Mouse (Mus musculus) neural tube, embryonic 15.5 days (tissue): ENCODE data around the gene Kbtbd6. TPM values are rescaled to one million over a fixed set of nuclear protein-coding genes. Genes with fewer than 3 reads are reported as not detected.
"Not testable (repeated sequence)": the region's sequence is repeated elsewhere in the genome, so short reads cannot be mapped to it uniquely, and the experiment has no call there.

ENCODE experiments used
- ATAC-seq: fragments of 200-750 bp; cut with Nextera tagmentation; 2 replicates; pipeline ENCODE4 v1.8.0; 2017; ENCODE audit warnings: mild to moderate bottlenecking, moderate TSS enrichment, moderate library complexity; ENCODE audit not compliant: low FRiP score
- H3K27ac ChIP-seq: fragments of 300-500 bp; sonication (generic); replicated peaks from 2 replicates; pipeline ENCODE4 v1.5.1; 2015; ENCODE audit warnings: mild to moderate bottlenecking, inconsistent platforms
- H3K27me3 ChIP-seq: fragments of 300-500 bp; sonication (generic); replicated peaks from 2 replicates; pipeline ENCODE4 v1.6.1; 2015; ENCODE audit warnings: inconsistent platforms
- H3K36me3 ChIP-seq: fragments of 300-500 bp; sonication (generic); 2 replicates; pipeline ENCODE4 v1.6.1; 2015; ENCODE audit warnings: inconsistent platforms
- H3K4me1 ChIP-seq: fragments of 300-500 bp; sonication (generic); 2 replicates; pipeline ENCODE4 v1.6.1; 2015; ENCODE audit warnings: inconsistent platforms
- H3K4me2 ChIP-seq: fragments of 300-500 bp; sonication (generic); 2 replicates; pipeline ENCODE4 v1.6.1; 2015; ENCODE audit warnings: inconsistent platforms, mild to moderate bottlenecking, moderate library complexity
- H3K4me3 ChIP-seq: fragments of 300-500 bp; sonication (generic); replicated peaks from 2 replicates; pipeline ENCODE4 v1.5.1; 2015; ENCODE audit warnings: mild to moderate bottlenecking, inconsistent platforms
- H3K9ac ChIP-seq: fragments of 300-500 bp; sonication (generic); replicated peaks from 2 replicates; pipeline ENCODE4 v1.6.1; 2015; ENCODE audit warnings: mild to moderate bottlenecking, inconsistent platforms
- H3K9me3 ChIP-seq: fragments of 300-500 bp; sonication (generic); replicated peaks from 2 replicates; pipeline ENCODE4 v1.6.1; 2016; ENCODE audit warnings: inconsistent platforms
- WGBS: fragments of 180-500 bp; shearing (Covaris S2); methylation state at CpG from one replicate; pipeline ENCODE4 v1.1.7; 2015; ENCODE audit warnings: mixed read lengths; 5-methylcytosine and 5-hydroxymethylcytosine counted together
- polyA plus RNA-seq: library from polyadenylated mRNA; unstranded; fragments of >200 nt; fragmentation: Nextera tagmentation; extraction: Ambion mirVana; gene quantifications from 2 replicates; pipeline ENCODE4 v1.2.1, GENCODE M21; 2015

Kbtbd6 gene
- polyA plus RNA-seq, 1 experiment from 2014 or later: 1.6 TPM

GRCm38 (mm10) chr14:79444601-79445000 is 7.0 kb upstream of the Kbtbd6 start:
- Histone ChIP-seq H3K4me2 (peak overlapping the region; percentile 53), H3K9ac (no peak overlapping the region), H3K4me1 (peaks cover 12% of the 10 kb centered on the region), H3K36me3 (no peaks in the 10 kb centered on the region), H3K4me3 (peak overlapping the region; percentile 26; the same call in 1 of the 2 replicates), H3K27ac (peak overlapping the region; percentile 80), H3K27me3 (no peaks in the 10 kb centered on the region), H3K9me3 (no peaks in the 10 kb centered on the region)
- 64% methylated on average over 9 of the region's 9 CpGs for WGBS
- ATAC-seq: peak; percentile 5

- peak overlapping the region; percentile 80 for H3K27ac ChIP-seq
- H3K4me2 ChIP-seq: peak overlapping the region; percentile 53
- 19% methylated on average over 16 of the region's 16 CpGs for WGBS
- no peaks in the 10 kb centered on the region for H3K9me3 ChIP-seq
- no peak overlapping the region for H3K9ac ChIP-seq
- no peaks in the 10 kb centered on the region for H3K36me3 ChIP-seq
- H3K4me1 ChIP-seq: peaks cover 12% of the 10 kb centered on the region
- H3K4me3 ChIP-seq: peak overlapping the region; percentile 26
- ATAC-seq: peak; percentile 77
- no peaks in the 10 kb centered on the region for H3K27me3 ChIP-seq
These were observed 6.5 kb upstream of the Kbtbd6 start for GRCm38 (mm10) chr14:79445055-79445620.

GRCm38 (mm10) chr14:79452591-79452934 is 928 bp downstream of the Kbtbd6 start:
- H3K9me3 ChIP-seq, H3K4me2 ChIP-seq, H3K9ac ChIP-seq, H3K36me3 ChIP-seq, H3K27me3 ChIP-seq, H3K4me1 ChIP-seq, H3K4me3 ChIP-seq, H3K27ac ChIP-seq: not testable (repeated sequence)
- peak; percentile 22; the same call in 1 of the 2 replicates for ATAC-seq
- WGBS: 94% methylated on average over 8 of the region's 10 CpGs

GRCm38 (mm10) chr14:79460401-79460800 is 8.8 kb downstream of the Kbtbd6 start:
- Histone ChIP-seq H3K9ac (no peak overlapping the region), H3K4me2 (no peak overlapping the region), H3K36me3 (peaks cover 37% of the 10 kb centered on the region), H3K4me3 (no peak overlapping the region), H3K9me3 (no peaks in the 10 kb centered on the region), H3K27me3 (no peaks in the 10 kb centered on the region), H3K27ac (no peak overlapping the region), H3K4me1 (no peaks in the 10 kb centered on the region)
- 94% methylated on average over 1 of the region's 1 CpGs for WGBS
- ATAC-seq: no peak

DNA sequence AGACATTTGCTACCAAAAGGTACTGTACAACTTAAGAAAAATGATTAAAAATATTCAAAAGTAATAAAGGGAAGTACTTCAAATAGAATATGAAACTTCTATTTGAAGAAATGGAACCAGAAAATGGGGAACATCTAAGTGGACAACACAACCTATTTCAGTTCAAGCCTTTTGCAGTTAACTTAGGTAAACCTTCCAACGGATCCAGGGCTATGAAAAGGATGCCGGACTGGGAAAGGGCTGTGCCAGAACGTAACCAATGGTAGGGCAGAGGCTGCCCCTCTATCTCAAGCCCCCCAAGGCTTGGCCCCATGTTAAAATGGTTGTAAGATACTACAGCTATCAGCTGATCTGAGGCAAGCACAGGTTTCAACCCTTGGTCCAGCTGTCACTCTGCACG is 9.4 kb downstream of the Kbtbd6 start:
- ATAC-seq: no peak
- Histone ChIP-seq H3K27me3 (no peaks in the 10 kb centered on the region), H3K4me2 (no peak overlapping the region), H3K9ac (no peak overlapping the region), H3K4me1 (no peaks in the 10 kb centered on the region), H3K4me3 (no peak overlapping the region), H3K36me3 (peaks cover 42% of the 10 kb centered on the region), H3K9me3 (no peaks in the 10 kb centered on the region), H3K27ac (no peak overlapping the region)
- 95% methylated on average over 4 of the region's 4 CpGs for WGBS

DNA sequence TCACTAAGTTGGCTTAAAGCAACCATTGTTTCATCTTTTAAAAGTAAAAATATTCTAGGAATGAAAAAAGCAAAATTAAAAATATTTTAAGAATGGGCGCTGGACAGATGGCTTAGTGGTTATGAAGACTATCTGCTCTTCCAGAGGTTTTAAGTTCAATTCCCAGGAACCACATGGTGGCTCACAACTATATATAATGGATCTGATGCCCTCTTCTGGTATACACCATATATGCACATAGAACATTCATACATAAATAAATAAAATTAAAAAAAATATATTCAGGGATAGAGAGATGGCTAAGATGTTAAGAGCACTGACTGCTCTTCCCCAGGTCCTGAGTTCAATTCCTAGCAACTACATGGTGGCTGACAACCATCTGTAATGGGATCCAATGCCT is 14.0 kb downstream of the Kbtbd6 start:
- H3K36me3 ChIP-seq: peaks cover 73% of the 10 kb centered on the region
- WGBS: 86% methylated on average over 1 of the region's 1 CpGs
- ATAC-seq: no peak

GRCm38 (mm10) chr14:79467621-79468020 is 16.0 kb downstream of the Kbtbd6 start:
- Histone ChIP-seq H3K4me2 (no peak overlapping the region), H3K4me1 (no peaks in the 10 kb centered on the region), H3K4me3 (no peak overlapping the region), H3K9ac (no peak overlapping the region), H3K9me3 (no peaks in the 10 kb centered on the region), H3K36me3 (peaks cover 77% of the 10 kb centered on the region), H3K27me3 (no peaks in the 10 kb centered on the region), H3K27ac (no peak overlapping the region)
- WGBS: 35% methylated on average over 3 of the region's 3 CpGs
- ATAC-seq: no peak

More for the DNA sequence above, 14.0 kb downstream of the Kbtbd6 start:
- no peak overlapping the region for H3K4me3 ChIP-seq
- no peak overlapping the region for H3K27ac ChIP-seq
- H3K4me1 ChIP-seq: no peaks in the 10 kb centered on the region
- H3K27me3 ChIP-seq: no peaks in the 10 kb centered on the region
- no peaks in the 10 kb centered on the region for H3K9me3 ChIP-seq
- H3K9ac ChIP-seq: no peak overlapping the region
- no peak overlapping the region for H3K4me2 ChIP-seq

DNA sequence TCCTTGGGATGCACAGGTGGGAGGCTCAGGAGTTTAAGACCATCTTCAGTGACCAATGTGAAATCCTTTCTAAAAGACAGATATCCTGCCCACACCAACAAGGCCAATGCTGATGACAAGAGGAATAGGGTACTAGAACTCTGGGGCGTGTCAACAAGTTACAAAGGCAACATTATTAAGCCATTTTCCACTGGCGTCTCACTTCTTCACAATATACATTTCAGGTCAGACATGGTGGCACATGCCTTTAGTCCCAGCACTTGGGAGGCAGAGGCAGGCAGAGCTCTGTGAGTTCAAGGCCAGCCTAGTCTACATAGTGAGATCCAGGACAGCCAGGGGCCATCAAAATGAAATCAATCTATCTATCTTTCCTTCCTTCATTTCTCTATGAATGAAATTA is 21.7 kb downstream of the Kbtbd6 start:
- H3K36me3 ChIP-seq: peaks cover 70% of the 10 kb centered on the region
- H3K4me1 ChIP-seq: 0 out of 2 replicates have a peak, but pooled peaks cover 2% of the 10 kb centered on the region
- ATAC-seq: no peak
- H3K27me3 ChIP-seq: no peaks in the 10 kb centered on the region
- H3K9ac ChIP-seq: no peak overlapping the region
- H3K4me2 ChIP-seq: no peak overlapping the region
- no peak overlapping the region for H3K4me3 ChIP-seq
- WGBS: 92% methylated on average over 2 of the region's 2 CpGs
- no peak overlapping the region for H3K27ac ChIP-seq
- H3K9me3 ChIP-seq: no peaks in the 10 kb centered on the region

- peaks cover 10% of the 10 kb centered on the region for H3K36me3 ChIP-seq
- H3K4me1 ChIP-seq: peaks cover 30% of the 10 kb centered on the region
- no peaks in the 10 kb centered on the region for H3K9me3 ChIP-seq
- under 1% methylated on average over 85 of the region's 96 CpGs for WGBS
- peak within 1 kb of the TSS; percentile 65 for H3K4me2 ChIP-seq
- H3K4me3 ChIP-seq: peak within 1 kb of the TSS; percentile 98
- ATAC-seq: peak; percentile 86
- no peaks in the 10 kb centered on the region for H3K27me3 ChIP-seq
- peak within 1 kb of the TSS; percentile 97 for H3K9ac ChIP-seq
- peak within 1 kb of the TSS; percentile 100 for H3K27ac ChIP-seq
These were observed 29.1 kb downstream of the Kbtbd6 start, which contains the start of gene Elf1 for GRCm38 (mm10) chr14:79480624-79481338. Elf1 (plus strand) TSS chr14:79481194.

DNA sequence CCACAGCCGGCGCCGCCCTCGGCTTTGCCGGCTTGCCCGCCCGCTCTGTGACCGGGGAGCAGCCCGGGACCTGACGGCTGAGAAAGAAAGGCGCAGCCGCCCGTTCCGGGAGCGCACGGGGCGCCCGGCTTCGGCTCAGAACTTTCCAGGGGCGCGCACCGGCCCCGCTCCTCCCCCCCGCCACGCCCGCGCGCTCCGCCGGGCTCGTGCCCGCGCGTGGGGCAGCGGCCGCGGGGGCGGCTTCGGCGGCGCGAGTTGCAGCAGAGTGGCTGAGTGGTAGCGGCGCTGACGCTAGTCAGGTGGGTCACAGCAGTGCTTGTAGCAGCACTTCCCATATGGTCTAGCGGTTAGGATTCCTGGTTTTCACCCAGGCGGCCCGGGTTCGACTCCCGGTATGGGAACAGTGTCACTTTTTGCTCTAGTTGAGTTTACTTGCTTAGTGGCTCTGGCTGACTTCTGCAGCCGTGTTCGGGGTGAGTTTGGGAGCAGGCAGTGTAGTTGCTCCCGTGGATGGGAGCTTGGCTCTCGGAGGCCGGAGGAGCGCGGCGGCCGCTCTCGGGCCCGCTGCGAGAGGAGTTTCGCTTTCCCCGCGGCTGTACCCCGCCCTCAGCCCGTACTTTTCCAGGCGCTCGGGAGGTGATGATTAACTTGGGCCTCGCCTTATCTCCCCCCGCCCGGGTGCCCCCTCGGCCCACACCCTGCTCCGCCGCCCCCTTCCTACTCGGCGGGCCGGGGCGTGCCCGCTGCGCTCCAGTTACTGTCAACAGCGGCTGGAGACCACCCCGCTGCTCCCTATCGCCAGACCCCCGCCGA is 29.9 kb downstream of the Kbtbd6 start, which contains the start of gene Wbp4:
Gene Wbp4, minus strand, starts transcription at position 182 of the 813 bp plus-strand sequence.
- Histone ChIP-seq H3K36me3 (peaks cover 8% of the 10 kb centered on the region), H3K4me2 (peak within 1 kb of the TSS; percentile 65), H3K9me3 (no peaks in the 10 kb centered on the region), H3K4me3 (peak within 1 kb of the TSS; percentile 98), H3K4me1 (peaks cover 31% of the 10 kb centered on the region), H3K9ac (peak within 1 kb of the TSS; percentile 97), H3K27me3 (no peaks in the 10 kb centered on the region), H3K27ac (peak within 1 kb of the TSS; percentile 100)
- under 1% methylated on average over 82 of the region's 86 CpGs for WGBS
- peak; percentile 95 for ATAC-seq

DNA sequence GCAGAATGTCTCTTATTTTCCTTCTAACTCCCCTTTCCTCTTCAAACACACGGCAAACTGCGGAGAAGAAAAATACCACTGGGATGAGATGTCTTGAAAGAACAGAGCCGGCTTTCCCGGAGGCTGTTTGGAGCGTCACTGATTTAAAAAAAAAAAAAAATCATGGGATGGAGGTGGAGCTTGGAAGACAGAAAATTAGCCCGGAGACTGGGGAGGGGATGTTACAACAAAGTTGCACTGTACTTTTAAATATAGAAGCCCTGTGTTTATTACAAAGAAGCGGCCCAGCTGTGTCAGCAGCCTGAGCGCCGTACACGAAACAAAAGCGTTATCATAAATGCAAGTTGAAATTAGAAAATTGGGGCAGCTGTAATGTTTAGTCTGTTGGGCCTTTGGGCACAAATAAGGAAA is 30.6 kb downstream of the Kbtbd6 start:
- no peak for ATAC-seq
- Histone ChIP-seq H3K4me1 (peaks cover 38% of the 10 kb centered on the region), H3K27me3 (no peaks in the 10 kb centered on the region), H3K9ac (peak overlapping the region; percentile 97), H3K9me3 (no peaks in the 10 kb centered on the region), H3K36me3 (0 out of 2 replicates have a peak, but pooled peaks cover 5% of the 10 kb centered on the region), H3K4me2 (peak overlapping the region; percentile 65), H3K27ac (peak overlapping the region; percentile 100), H3K4me3 (peak overlapping the region; percentile 98)
- under 1% methylated on average over 11 of the region's 11 CpGs for WGBS
